Mouse (Mus musculus) CH12.LX (cell line): Measurements from ENCODE around the gene Rad52. TPM values are rescaled to one million over a fixed set of nuclear protein-coding genes. Genes with fewer than 3 reads are reported as not detected.

ENCODE experiments used
- DNase-seq: peaks from one replicate; pipeline ENCODE4 v3.0.0-alpha.2; 2013; ENCODE audit errors: extremely low read depth
- H3K27ac ChIP-seq: 2 replicates; pipeline ENCODE4 v1.5.1; 2012; ENCODE audit warnings: low read depth, mild to moderate bottlenecking, control low read depth, moderate library complexity; ENCODE audit not compliant: insufficient read depth
- H3K27me3 ChIP-seq: replicated peaks from 2 replicates; pipeline ENCODE3; 2012; ENCODE audit warnings: inconsistent platforms
- H3K36me3 ChIP-seq, 2 experiments: replicated peaks in 1 of 2; 2 replicates each; pipeline versions ENCODE3 to v1.6.1; 2012; ENCODE audit warnings: inconsistent platforms in 1 of 2, low read length in 1 of 2, mild to moderate bottlenecking in 1 of 2, mixed read lengths in 1 of 2, moderate library complexity in 1 of 2; ENCODE audit not compliant: control insufficient read depth in 1 of 2, insufficient read depth in 1 of 2
- H3K4me1 ChIP-seq, 2 experiments: 2 replicates each; pipeline ENCODE4 v1.6.1; 2012; ENCODE audit warnings: inconsistent platforms in 1 of 2, moderate library complexity in 1 of 2; ENCODE audit not compliant: insufficient read depth in 2 of 2, control insufficient read depth in 1 of 2
- H3K4me2 ChIP-seq: 2 replicates; pipeline ENCODE4 v1.6.1; 2012; ENCODE audit warnings: low read depth, mild to moderate bottlenecking, control low read depth; ENCODE audit not compliant: poor library complexity, insufficient read depth, severe bottlenecking
- H3K4me3 ChIP-seq, 3 experiments: fragments of 150-350 bp in 1 of 3; sonication (generic) in 1 of 3; replicated peaks in 1 of 3; 2 replicates each; pipeline versions ENCODE3 to v1.5.1; 2011 to 2012; ENCODE audit warnings: low read depth in 2 of 3, low read length in 2 of 3, mild to moderate bottlenecking in 2 of 3, moderate library complexity in 2 of 3, control low read depth in 1 of 3, improper control_type of control experiment in 1 of 3, inconsistent platforms in 1 of 3, mixed read lengths in 1 of 3; ENCODE audit not compliant: poor library complexity in 1 of 3
- H3K79me2 ChIP-seq: replicated peaks from 2 replicates; pipeline ENCODE4 v1.6.1; 2012; ENCODE audit warnings: mild to moderate bottlenecking, moderate library complexity; ENCODE audit not compliant: control insufficient read depth, poor library complexity, insufficient read depth, severe bottlenecking; ENCODE audit errors: extremely low read depth
- H3K9ac ChIP-seq: 2 replicates; pipeline ENCODE4 v1.6.1; 2012; ENCODE audit warnings: low read depth, mild to moderate bottlenecking, control low read depth, moderate library complexity; ENCODE audit not compliant: insufficient read depth
- H3K9me3 ChIP-seq: replicated peaks from 2 replicates; pipeline ENCODE3; 2012; ENCODE audit warnings: low read length, inconsistent platforms, mixed read lengths
- BHLHE40 ChIP-seq: IDR thresholded peaks from 2 replicates; pipeline ENCODE4 v1.6.1; 2011; ENCODE audit warnings: mild to moderate bottlenecking, low read depth, low read length, improper control_type of control experiment
- CHD1 ChIP-seq: IDR thresholded peaks from 2 replicates; pipeline ENCODE4 v1.6.1; 2012; ENCODE audit warnings: low read depth, low read length, improper control_type of control experiment, inconsistent platforms
- CHD2 ChIP-seq: IDR thresholded peaks from 2 replicates; pipeline ENCODE4 v1.6.1; 2011; ENCODE audit warnings: low read length, improper control_type of control experiment
- CTCF ChIP-seq, 2 experiments: IDR thresholded peaks in 1 of 2; conservative IDR thresholded peaks in 1 of 2; 2 replicates each; pipeline ENCODE4 v1.5.1; 2011 to 2012; ENCODE audit warnings: low read depth in 2 of 2, low read length in 2 of 2, improper control_type of control experiment in 1 of 2, inconsistent platforms in 1 of 2, mild to moderate bottlenecking in 1 of 2, moderate library complexity in 1 of 2
- E2F4 ChIP-seq: IDR thresholded peaks from 2 replicates; pipeline ENCODE4 v1.6.1; 2011; ENCODE audit warnings: low read depth, low read length, improper control_type of control experiment; ENCODE audit not compliant: insufficient replicate concordance
- ELF1 ChIP-seq: IDR thresholded peaks from 2 replicates; pipeline ENCODE4 v1.6.1; 2014; ENCODE audit warnings: low read depth, mild to moderate bottlenecking, inconsistent platforms, low read length, improper control_type of control experiment
- EP300 ChIP-seq: IDR thresholded peaks from 2 replicates; pipeline ENCODE4 v1.6.1; 2011; ENCODE audit warnings: low read length, improper control_type of control experiment
- HCFC1 ChIP-seq: IDR thresholded peaks from 2 replicates; pipeline ENCODE4 v1.6.1; 2012; ENCODE audit warnings: low read depth, mild to moderate bottlenecking, inconsistent platforms, low read length, improper control_type of control experiment
- JUND ChIP-seq: conservative IDR thresholded peaks from 2 replicates; pipeline ENCODE4 v1.6.1; 2011; ENCODE audit warnings: low read depth, low read length, improper control_type of control experiment
- KAT2A ChIP-seq: IDR thresholded peaks from 2 replicates; pipeline ENCODE4 v1.6.1; 2012; ENCODE audit warnings: low read length, improper control_type of control experiment, inconsistent platforms; ENCODE audit not compliant: insufficient replicate concordance
- MAFK ChIP-seq: IDR thresholded peaks from 2 replicates; pipeline ENCODE4 v1.6.1; 2011; ENCODE audit warnings: low read length, improper control_type of control experiment; ENCODE audit not compliant: insufficient replicate concordance
- MAX ChIP-seq: IDR thresholded peaks from 2 replicates; pipeline ENCODE4 v1.6.1; 2011; ENCODE audit warnings: low read length, improper control_type of control experiment
- MEF2A ChIP-seq: IDR thresholded peaks from 2 replicates; pipeline ENCODE4 v1.6.1; 2014; ENCODE audit warnings: low read depth, mild to moderate bottlenecking, inconsistent platforms, low read length, improper control_type of control experiment, borderline replicate concordance
- MYC ChIP-seq: IDR thresholded peaks from 2 replicates; pipeline ENCODE4 v1.6.1; 2011; ENCODE audit warnings: low read depth, mild to moderate bottlenecking, improper control_type of control experiment, low read length
- NRF1 ChIP-seq: IDR thresholded peaks from 2 replicates; pipeline ENCODE4 v1.6.1; 2014; ENCODE audit warnings: low read depth, mild to moderate bottlenecking, inconsistent platforms, low read length, improper control_type of control experiment, moderate library complexity
- TCF12 ChIP-seq: IDR thresholded peaks from 2 replicates; pipeline ENCODE4 v1.6.1; 2014; ENCODE audit warnings: low read depth, mild to moderate bottlenecking, inconsistent platforms, low read length, improper control_type of control experiment
- ZMIZ1 ChIP-seq: IDR thresholded peaks from 2 replicates; pipeline ENCODE4 v1.6.1; 2012; ENCODE audit warnings: low read depth, mild to moderate bottlenecking, inconsistent platforms, low read length, improper control_type of control experiment
- dilution Hi-C: fragments of 300-500 bp; cut with MboI; formaldehyde crosslinking; loops from 2 replicates; pipeline ENCODE4 v1.14.3; 2020; ENCODE audit warnings: low sequenced_read_pairs; ENCODE audit not compliant: extremely low pct_unique_long_range_greater_than_20kb, extremely low pct_ligation_motif_present
- in situ Hi-C: fragments of 300-500 bp; cut with MboI; formaldehyde crosslinking; loops from 3 replicates; pipeline ENCODE4 v1.14.3; 2019; ENCODE audit warnings: low sequenced_read_pairs, low pct_ligation_motif_present, low pct_unique_long_range_greater_than_20kb, mixed read lengths
- polyA plus RNA-seq: library from polyadenylated mRNA; unstranded; fragments of >175 nt; gene quantifications from 2 replicates; pipeline ENCODE4 v1.2.1, GENCODE M21; 2012; ENCODE audit warnings: low read depth; ENCODE audit not compliant: insufficient read length
- total RNA-seq, 2 experiments: library from RNA; depleted of rRNA; stranded (reverse); fragments of 300-350 nt in 1 of 2; fragments of >200 nt in 1 of 2; gene quantifications; 2 replicates each; pipeline ENCODE4 v1.2.3; 2012 to 2014

The Rad52 gene
- total and polyA plus RNA-seq, 3 experiments = 9.3 to 12.2 (median 10.2) TPM

GRCm38 (mm10) chr6:119854156-119854555 lies 48.3 kb upstream of the Rad52 start:
- H3K27me3 ChIP-seq = peaks cover 3% of the 10 kb centered on the region
- dilution Hi-C loops = no loop called here

DNA sequence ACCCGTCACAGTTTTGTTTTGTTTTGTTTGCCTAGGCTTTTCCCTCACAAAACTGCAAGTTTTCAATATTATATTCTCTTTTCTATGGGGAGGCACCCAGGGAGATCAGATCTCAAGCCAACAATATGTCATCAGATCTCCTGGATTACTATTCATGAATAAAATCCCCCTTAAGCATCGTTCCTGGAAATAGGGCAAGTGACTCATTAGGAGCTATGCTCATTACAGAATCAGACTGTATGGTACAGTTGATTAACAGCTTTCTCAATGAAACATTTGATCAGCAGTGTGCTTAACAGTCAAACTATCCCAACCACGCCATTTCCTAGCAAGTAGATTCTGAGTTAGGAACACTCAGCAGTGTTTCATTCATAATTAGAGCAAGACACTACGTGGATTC lies 47.0 kb upstream of the Rad52 start:
- Histone ChIP-seq H3K4me3 (no peak overlapping the region), H3K9me3 (peaks cover 9% of the 10 kb centered on the region), H3K27ac (no peak overlapping the region), H3K4me1 (0 out of 4 replicates have a peak, but pooled peaks cover 0 to 2% of the 10 kb centered on the region in 2 experiments), H3K79me2 (no peaks in the 10 kb centered on the region), H3K27me3 (no peaks in the 10 kb centered on the region), H3K9ac (no peak overlapping the region), H3K4me2 (no peak overlapping the region), H3K36me3 (no peaks in the 10 kb centered on the region)
- TF ChIP-seq TCF12 = no peak
- no peak for DNase-seq
- in situ Hi-C loops (no loop called here), dilution Hi-C loops (no loop called here)

More at GRCm38 (mm10) chr6:119854156-119854555, 48.3 kb upstream of the Rad52 start:
- no peak for TF ChIP-seq BHLHE40
- TF ChIP-seq MEF2A = no peak
- no peak for TF ChIP-seq MAFK
- TF ChIP-seq ZMIZ1 = no peak
- TF ChIP-seq EP300 = no peak
- TF ChIP-seq, all 38 proteins: peak for 0
- H3K27ac ChIP-seq = no peak overlapping the region
- H3K36me3 ChIP-seq = no peaks in the 10 kb centered on the region
- no peak overlapping the region for H3K4me2 ChIP-seq
- H3K9ac ChIP-seq = no peak overlapping the region
- no peak for DNase-seq
- in situ Hi-C loops = no loop called here
- H3K9me3 ChIP-seq = peaks cover 5% of the 10 kb centered on the region
- no peaks in the 10 kb centered on the region for H3K79me2 ChIP-seq
- H3K4me3 ChIP-seq = no peak overlapping the region
- H3K4me1 ChIP-seq = 0 out of 4 replicates have a peak, but pooled peaks cover 0 to 2% of the 10 kb centered on the region in 2 experiments

- TF ChIP-seq KAT2A (no peak), E2F4 (no peak), HCFC1 (no peak), CHD1 (no peak), CTCF (conservative IDR thresholded peaks at IDR 0.05 in 1 of 2, IDR thresholded peaks at IDR 0.05 in 1 of 2; ENCODE audit: low read depth in 2 of 2, low read length in 2 of 2) (no peak), MYC (no peak), NRF1 (no peak), CHD2 (no peak), JUND (no peak), MAX (no peak), ZMIZ1 (no peak), ELF1 (no peak)
- Histone ChIP-seq H3K27me3 (no peaks in the 10 kb centered on the region), H3K79me2 (no peaks in the 10 kb centered on the region), H3K4me3 (no peak overlapping the region), H3K9me3 (peaks cover 9% of the 10 kb centered on the region), H3K27ac (no peak overlapping the region), H3K36me3 (no peaks in the 10 kb centered on the region), H3K4me1 (no peaks in the 10 kb centered on the region), H3K4me2 (no peak overlapping the region), H3K9ac (no peak overlapping the region)
- no peak for DNase-seq
- in situ Hi-C loops = no loop called here
- dilution Hi-C loops = no loop called here
Measured at GRCm38 (mm10) chr6:119860236-119860635, 42.3 kb upstream of the Rad52 start.
